Mouse (Mus musculus) liver, embryonic 14.5 days (tissue): ENCODE results near the gene Gm21985. TPM values are rescaled to one million over a fixed set of nuclear protein-coding genes. Genes with fewer than 3 reads are reported as not detected.

ENCODE experiments used
- ATAC-seq: fragments of 200-750 bp; cut with Nextera tagmentation; 2 replicates; pipeline ENCODE4 v1.8.0; 2017; ENCODE audit warnings: moderate number of reproducible peaks, mild to moderate bottlenecking, moderate library complexity; ENCODE audit not compliant: insufficient read depth
- DNase-seq, 3 experiments: peaks; one replicate each; pipeline ENCODE4 v3.0.0-alpha.2; 2012 to 2013; ENCODE audit warnings: low read depth in 3 of 3, low spot score in 3 of 3
- H3K27ac ChIP-seq: fragments of 300-500 bp; sonication (generic); 2 replicates; pipeline ENCODE4 v1.5.1; 2014; ENCODE audit warnings: moderate library complexity, mild to moderate bottlenecking, control low read depth, inconsistent platforms
- H3K27me3 ChIP-seq: fragments of 300-500 bp; sonication (generic); 2 replicates; pipeline ENCODE4 v1.6.1; 2014; ENCODE audit warnings: mild to moderate bottlenecking, low read length, moderate library complexity; ENCODE audit not compliant: control insufficient read depth, insufficient read depth
- H3K36me3 ChIP-seq: fragments of 300-500 bp; sonication (generic); replicated peaks from 2 replicates; pipeline ENCODE4 v1.6.1; 2014; ENCODE audit warnings: low read depth; ENCODE audit not compliant: control insufficient read depth, insufficient read depth
- H3K4me1 ChIP-seq, 2 experiments: fragments of 200-500 bp in 1 of 2; fragments of 300-500 bp in 1 of 2; sonication (generic) in 1 of 2; replicated peaks; 2 replicates each; pipeline ENCODE4 v1.6.1; 2012 to 2014; ENCODE audit warnings: antibody characterized with exemption in 1 of 2, inconsistent platforms in 1 of 2, low read length in 1 of 2; ENCODE audit not compliant: control insufficient read depth in 2 of 2, insufficient read depth in 2 of 2
- H3K4me2 ChIP-seq: fragments of 300-500 bp; sonication (generic); 2 replicates; pipeline ENCODE4 v1.6.1; 2014; ENCODE audit warnings: low read depth, mild to moderate bottlenecking, control low read depth, moderate library complexity
- H3K4me3 ChIP-seq, 2 experiments: fragments of 200-500 bp in 1 of 2; fragments of 300-500 bp in 1 of 2; sonication (generic) in 1 of 2; 2 replicates each; pipeline ENCODE4 v1.5.1; 2012 to 2014; ENCODE audit warnings: low read depth in 2 of 2, low read length in 2 of 2, mild to moderate bottlenecking in 2 of 2, control low read depth in 1 of 2, inconsistent platforms in 1 of 2, moderate library complexity in 1 of 2; ENCODE audit not compliant: insufficient read depth in 1 of 2
- H3K9ac ChIP-seq: fragments of 300-500 bp; sonication (generic); replicated peaks from 2 replicates; pipeline ENCODE4 v1.6.1; 2014; ENCODE audit warnings: mild to moderate bottlenecking, control low read depth, moderate library complexity
- H3K9me3 ChIP-seq: fragments of 300-500 bp; sonication (generic); 2 replicates; pipeline ENCODE4 v1.6.1; 2016; ENCODE audit warnings: low read length, mixed read lengths; ENCODE audit not compliant: control insufficient read depth
- CTCF ChIP-seq: IDR thresholded peaks from 2 replicates; pipeline ENCODE4 v1.5.1; 2016; ENCODE audit warnings: antibody characterized with exemption, low read depth, control low read depth
- EP300 ChIP-seq: IDR thresholded peaks from 2 replicates; pipeline ENCODE4 v1.6.1; 2016; ENCODE audit warnings: antibody characterized with exemption, low read depth
- WGBS: fragments of 180-500 bp; shearing (Covaris S2); extraction: QIAGEN DNeasy Blood & Tissue Kit; methylation state at CpG from one replicate; pipeline ENCODE4 v1.1.7; 2014; ENCODE audit not compliant: insufficient replicate concordance; 5-methylcytosine and 5-hydroxymethylcytosine counted together
- polyA plus RNA-seq, 2 experiments: library from polyadenylated mRNA; depleted of rRNA in 1 of 2; stranded (reverse) in 1 of 2; unstranded in 1 of 2; fragments of >200 nt; fragmentation: Nextera tagmentation in 1 of 2; extraction: Ambion mirVana in 1 of 2; gene quantifications; 2 replicates each; pipeline versions ENCODE4 v1.2.1 to v1.2.3; 2012 to 2014

Gene Gm21985
- polyA plus RNA-seq, 2 experiments, result not detected

DNA sequence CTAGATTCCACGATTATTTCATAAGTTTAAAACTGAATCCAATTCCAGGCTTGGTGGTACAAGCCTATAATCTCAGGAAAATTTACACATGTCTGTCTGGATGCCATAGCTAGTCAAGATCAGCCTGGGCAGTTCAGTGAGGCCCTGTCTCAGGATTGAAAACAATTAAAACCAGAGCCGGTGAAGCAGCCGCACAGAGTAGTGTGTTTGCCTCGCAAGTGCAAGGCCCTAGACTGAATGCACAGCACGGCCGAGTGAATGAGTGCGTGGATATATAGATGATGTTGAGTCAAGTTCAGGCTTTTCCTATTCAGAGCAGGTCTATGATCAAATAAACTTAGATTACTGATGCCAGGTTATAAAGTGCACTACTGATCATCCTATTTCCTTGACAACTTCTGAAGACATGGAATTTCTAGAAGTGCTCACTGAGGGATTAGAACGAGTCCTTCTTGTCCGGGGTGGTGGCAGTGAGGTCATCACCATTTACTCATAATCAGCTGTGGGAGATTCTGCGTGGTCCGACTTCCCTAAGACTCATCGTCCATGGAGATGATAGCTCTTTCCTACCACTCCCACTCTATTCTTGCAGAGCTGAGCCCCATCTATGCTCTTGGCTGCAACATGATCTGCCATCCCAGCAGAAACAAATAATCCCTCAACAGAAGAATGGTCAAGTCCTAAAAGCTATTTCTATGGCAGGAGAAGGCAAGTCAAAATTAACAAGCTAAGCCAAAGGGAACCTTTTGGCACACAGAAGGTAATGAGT, 94.1 kb downstream of the Gm21985 start:
- ATAC-seq (no peak), DNase-seq (no peak)
- H3K9ac ChIP-seq, result no peak overlapping the region
- H3K4me3 ChIP-seq, result no peak overlapping the region
- no peaks in the 10 kb centered on the region for H3K9me3 ChIP-seq
- WGBS, result 86% methylated on average over 12 of the region's 12 CpGs
- TF ChIP-seq CTCF, result no peak
- TF ChIP-seq EP300, result no peak
- H3K27me3 ChIP-seq, result no peaks in the 10 kb centered on the region
- H3K36me3 ChIP-seq, result peaks cover 22% of the 10 kb centered on the region
- H3K4me2 ChIP-seq, result no peak overlapping the region
- no peak overlapping the region for H3K27ac ChIP-seq
- no peaks in the 10 kb centered on the region for H3K4me1 ChIP-seq

- ATAC-seq (no peak), DNase-seq (no peak)
- WGBS, result 80% methylated on average over 2 of the region's 2 CpGs
- no peak overlapping the region for H3K4me3 ChIP-seq
- TF ChIP-seq CTCF, result no peak
- TF ChIP-seq EP300, result no peak
- H3K27ac ChIP-seq, result no peak overlapping the region
- no peaks in the 10 kb centered on the region for H3K9me3 ChIP-seq
- H3K36me3 ChIP-seq, result peaks cover 22% of the 10 kb centered on the region
- no peak overlapping the region for H3K9ac ChIP-seq
- no peak overlapping the region for H3K4me2 ChIP-seq
- no peaks in the 10 kb centered on the region for H3K27me3 ChIP-seq
- no peaks in the 10 kb centered on the region for H3K4me1 ChIP-seq
Measured at GRCm38 (mm10) chr2:112360781-112361169, 94.7 kb downstream of the Gm21985 start.

DNA sequence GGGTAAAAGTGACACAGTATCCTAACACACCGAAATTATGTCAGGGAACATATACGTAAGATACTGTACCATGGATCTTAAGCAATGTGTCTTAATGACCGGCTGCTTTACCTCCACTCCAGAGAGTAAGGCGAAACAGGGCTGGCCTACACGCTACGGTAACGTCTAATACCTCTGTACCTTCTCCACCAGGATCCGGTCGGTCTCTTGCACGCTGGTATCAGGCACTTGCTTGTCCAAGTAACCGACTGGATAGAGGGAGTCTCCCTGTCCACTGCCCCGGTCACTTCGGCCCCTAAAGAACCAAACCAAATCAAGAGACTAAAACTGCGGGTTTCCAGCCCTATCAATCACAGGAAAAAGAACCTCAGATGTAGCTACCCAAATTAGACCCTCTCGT, 101.1 kb downstream of the Gm21985 start:
- DNase-seq (peak in 1 of 3 experiments; percentile 37), ATAC-seq (peak; percentile 50; the same call in 1 of the 2 replicates)
- peak overlapping the region; percentile 76 to 82 for H3K4me3 ChIP-seq
- H3K4me2 ChIP-seq, result peak overlapping the region; percentile 91
- peak overlapping the region; percentile 84 for H3K9ac ChIP-seq
- TF ChIP-seq EP300, result no peak
- TF ChIP-seq CTCF, result no peak
- H3K27me3 ChIP-seq, result no peaks in the 10 kb centered on the region
- peaks cover 11% of the 10 kb centered on the region for H3K36me3 ChIP-seq
- WGBS, result 14% methylated on average over 15 of the region's 15 CpGs
- H3K27ac ChIP-seq, result no peak overlapping the region; the same call in 1 of the 2 replicates
- peaks cover 2 to 7% of the 10 kb centered on the region in 2 experiments; a peak in 3 of 4 replicates for H3K4me1 ChIP-seq
- no peaks in the 10 kb centered on the region for H3K9me3 ChIP-seq

GRCm38 (mm10) chr2:112367726-112368673, 101.9 kb downstream of the Gm21985 start, which contains the start of gene Emc4:
Gene Emc4 (minus strand): TSS chr2:112368027.
- TF ChIP-seq CTCF, result no peak
- no peak for TF ChIP-seq EP300
- WGBS, result 1% methylated on average over 46 of the region's 46 CpGs
- Histone ChIP-seq H3K9ac (peak within 1 kb of the TSS; percentile 84), H3K4me1 (peaks cover 2 to 7% of the 10 kb centered on the region in 2 experiments; a peak in 3 of 4 replicates), H3K4me2 (peak within 1 kb of the TSS; percentile 91), H3K27me3 (no peaks in the 10 kb centered on the region), H3K36me3 (peaks cover 7% of the 10 kb centered on the region), H3K27ac (peak within 1 kb of the TSS; percentile 76), H3K9me3 (no peaks in the 10 kb centered on the region), H3K4me3 (peak within 1 kb of the TSS; percentile 76 to 82)
- peak; percentile 79 to 84 (median 81) for DNase-seq
- ATAC-seq, result peak; percentile 86
